Mouse (Mus musculus) testis, adult 2 months (tissue): Measurements from ENCODE around the gene Zfp652. TPM values are rescaled to one million over a fixed set of nuclear protein-coding genes. Genes with fewer than 3 reads are reported as not detected.

Experiments used
- H3K27ac ChIP-seq: fragments of 200-500 bp; 2 replicates; pipeline ENCODE4 v1.5.1; 2012; ENCODE audit warnings: low read depth, low read length; ENCODE audit not compliant: control insufficient read depth, insufficient read depth
- H3K27me3 ChIP-seq: fragments of 200-500 bp; 2 replicates; pipeline ENCODE4 v1.6.1; 2012; ENCODE audit warnings: mild to moderate bottlenecking, low read length, moderate library complexity; ENCODE audit not compliant: control insufficient read depth, insufficient read depth
- H3K36me3 ChIP-seq: fragments of 200-500 bp; 2 replicates; pipeline ENCODE4 v1.6.1; 2012; ENCODE audit warnings: mild to moderate bottlenecking, low read length; ENCODE audit not compliant: control insufficient read depth, insufficient read depth
- H3K4me1 ChIP-seq: fragments of 200-500 bp; 2 replicates; pipeline ENCODE4 v1.6.1; 2012; ENCODE audit warnings: low read length; ENCODE audit not compliant: control insufficient read depth, insufficient read depth
- H3K4me3 ChIP-seq: fragments of 200-500 bp; 2 replicates; pipeline ENCODE4 v1.5.1; 2012; ENCODE audit warnings: low read depth, mild to moderate bottlenecking, low read length, moderate library complexity, mixed read lengths; ENCODE audit not compliant: control insufficient read depth
- CTCF ChIP-seq: fragments of 200-500 bp; IDR thresholded peaks from 2 replicates; pipeline ENCODE4 v1.5.1; 2012; ENCODE audit warnings: low read depth, mild to moderate bottlenecking, inconsistent platforms, low read length, moderate library complexity; ENCODE audit not compliant: control insufficient read depth, insufficient read depth, insufficient replicate concordance
- POLR2A ChIP-seq: fragments of 200-500 bp; IDR thresholded peaks from 2 replicates; pipeline ENCODE4 v1.6.1; 2012; ENCODE audit warnings: low read depth, mild to moderate bottlenecking, inconsistent platforms, low read length, moderate library complexity; ENCODE audit not compliant: control insufficient read depth
- polyA plus RNA-seq: library from polyadenylated mRNA; depleted of rRNA; stranded (reverse); fragments of >200 nt; gene quantifications from 2 replicates; pipeline ENCODE4 v1.2.3, GENCODE M21; 2012

Zfp652 gene
- polyA plus RNA-seq, 1 experiment: 11.8 TPM

DNA sequence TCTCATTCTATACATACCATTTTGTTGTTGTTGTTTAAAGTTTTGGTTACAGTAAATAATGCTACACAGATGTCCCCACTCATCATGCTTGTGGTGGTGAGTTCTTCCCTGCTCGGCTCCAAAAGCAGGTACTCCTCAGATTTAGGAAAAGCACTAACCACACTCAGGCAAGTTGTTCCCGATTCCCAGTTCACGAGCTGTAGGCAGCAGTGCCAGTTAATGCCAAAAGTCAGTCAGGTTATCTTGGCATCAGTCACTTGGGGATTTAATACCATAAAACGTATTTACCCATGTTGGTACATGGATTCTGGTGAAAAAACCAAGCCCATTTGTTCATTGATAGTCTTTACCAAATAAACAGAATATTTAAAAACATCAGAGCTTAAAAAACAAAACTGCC, 13.7 kb downstream of the Zfp652 start:
- Histone ChIP-seq H3K4me3 (no peak overlapping the region), H3K4me1 (no peaks in the 10 kb centered on the region), H3K36me3 (no peaks in the 10 kb centered on the region), H3K27ac (no peak overlapping the region), H3K27me3 (no peaks in the 10 kb centered on the region)
- no peak for TF ChIP-seq CTCF
- TF ChIP-seq POLR2A: no peak

- TF ChIP-seq POLR2A (no peak), CTCF (no peak)
- Histone ChIP-seq H3K4me1 (no peaks in the 10 kb centered on the region), H3K36me3 (no peaks in the 10 kb centered on the region), H3K27me3 (no peaks in the 10 kb centered on the region), H3K4me3 (no peak overlapping the region), H3K27ac (no peak overlapping the region)
These were observed 15.5 kb downstream of the Zfp652 start for GRCm38 (mm10) chr11:95727947-95728346.

- H3K27me3 ChIP-seq: no peaks in the 10 kb centered on the region
- no peak overlapping the region for H3K27ac ChIP-seq
- no peaks in the 10 kb centered on the region for H3K4me1 ChIP-seq
- H3K4me3 ChIP-seq: no peak overlapping the region
- H3K36me3 ChIP-seq: no peaks in the 10 kb centered on the region
- no peak for TF ChIP-seq POLR2A
- TF ChIP-seq CTCF: no peak
These were observed 16.7 kb downstream of the Zfp652 start for GRCm38 (mm10) chr11:95728916-95729907.

GRCm38 (mm10) chr11:95734485-95734884, 22.0 kb downstream of the Zfp652 start:
- Histone ChIP-seq H3K27ac (no peak overlapping the region), H3K4me1 (no peaks in the 10 kb centered on the region), H3K4me3 (no peak overlapping the region), H3K36me3 (no peaks in the 10 kb centered on the region), H3K27me3 (no peaks in the 10 kb centered on the region)
- TF ChIP-seq POLR2A (no peak), CTCF (no peak)

DNA sequence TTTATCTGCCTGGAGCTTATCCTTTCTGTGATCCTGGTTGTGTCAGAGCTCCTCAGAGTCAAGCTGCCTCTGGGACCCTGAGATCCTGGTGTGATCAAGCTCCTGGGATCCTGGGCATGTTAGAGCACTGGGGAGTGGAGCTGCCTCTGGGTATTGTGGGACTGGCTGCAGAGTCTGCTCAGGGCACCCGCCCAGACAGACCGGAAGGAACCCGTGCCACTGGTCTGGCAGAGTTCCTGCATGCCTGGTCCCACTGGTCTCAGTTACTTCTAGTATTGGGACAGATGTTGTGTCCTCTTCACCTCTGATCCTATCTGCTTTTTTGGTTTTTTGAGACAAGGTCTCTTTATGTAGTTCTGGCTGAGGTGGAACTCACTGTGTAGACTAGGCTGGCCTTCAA, 25.3 kb downstream of the Zfp652 start:
- Histone ChIP-seq H3K27ac (no peak overlapping the region), H3K27me3 (no peaks in the 10 kb centered on the region), H3K4me1 (no peaks in the 10 kb centered on the region), H3K4me3 (no peak overlapping the region), H3K36me3 (no peaks in the 10 kb centered on the region)
- TF ChIP-seq POLR2A (no peak), CTCF (no peak)

DNA sequence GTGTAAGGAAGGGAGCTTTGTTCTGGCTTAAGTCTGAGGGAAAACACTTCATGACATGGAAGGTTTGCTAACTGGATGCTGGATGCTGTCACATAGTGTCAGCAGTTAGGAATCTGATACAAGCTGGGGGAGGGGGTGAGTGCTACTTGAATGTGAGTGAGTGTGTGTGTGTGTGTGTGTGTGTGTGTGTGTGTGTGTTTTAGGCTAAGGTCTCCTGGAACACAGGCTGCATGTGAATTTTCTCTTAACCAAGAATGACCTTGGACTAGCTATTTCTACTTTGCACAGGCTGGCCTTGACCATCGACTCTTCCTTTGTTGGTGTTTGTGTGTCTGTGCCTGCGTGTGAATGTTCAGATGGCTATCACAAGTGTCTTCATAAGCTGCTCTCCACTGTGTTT, 32.0 kb downstream of the Zfp652 start:
- no peak for TF ChIP-seq POLR2A
- TF ChIP-seq CTCF: no peak
- H3K4me1 ChIP-seq: no peaks in the 10 kb centered on the region
- H3K4me3 ChIP-seq: no peak overlapping the region
- H3K36me3 ChIP-seq: no peaks in the 10 kb centered on the region; the same call in 1 of the 2 replicates
- H3K27me3 ChIP-seq: no peaks in the 10 kb centered on the region
- no peak overlapping the region for H3K27ac ChIP-seq

- H3K27ac ChIP-seq: no peak overlapping the region
- no peak overlapping the region for H3K4me3 ChIP-seq
- H3K27me3 ChIP-seq: no peaks in the 10 kb centered on the region
- no peak for TF ChIP-seq POLR2A
- no peak for TF ChIP-seq CTCF
- H3K4me1 ChIP-seq: no peaks in the 10 kb centered on the region
- peaks cover 4% of the 10 kb centered on the region for H3K36me3 ChIP-seq
These were observed 34.3 kb downstream of the Zfp652 start for GRCm38 (mm10) chr11:95746821-95747220.

GRCm38 (mm10) chr11:95748331-95748730, 35.9 kb downstream of the Zfp652 start:
- Histone ChIP-seq H3K27me3 (no peaks in the 10 kb centered on the region), H3K4me3 (no peak overlapping the region), H3K4me1 (no peaks in the 10 kb centered on the region), H3K36me3 (peaks cover 4% of the 10 kb centered on the region), H3K27ac (no peak overlapping the region)
- TF ChIP-seq POLR2A (no peak), CTCF (no peak)
